Mouse (Mus musculus): ENCODE results near the gene Aebp2.
A peak's percentile ranks its signal among the peaks of the same experiment; 100 is the strongest.

Gene Aebp2

DNA sequence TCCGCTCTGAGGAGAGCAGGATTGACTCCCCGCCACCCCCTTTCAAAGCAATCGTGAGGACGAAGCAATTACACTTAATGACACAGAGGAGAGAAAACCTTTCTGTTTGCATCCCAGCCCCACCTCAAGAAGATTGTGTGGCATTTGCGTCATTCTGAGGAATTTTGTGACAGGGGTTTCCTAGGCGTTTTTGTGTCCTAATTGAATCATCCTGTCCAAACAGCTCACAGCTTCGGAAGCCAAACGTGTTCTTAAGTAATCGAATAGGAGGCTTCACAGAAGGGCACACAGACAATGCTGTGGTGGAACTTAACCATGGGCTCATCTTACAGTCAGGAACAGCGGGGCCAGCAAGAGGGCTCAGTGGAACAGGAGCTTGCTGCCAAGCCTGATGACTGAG is 15.9 kb upstream of the Aebp2 start:
- DNase-seq (ENCODE audit: low read depth, low spot score), result no peak

GRCm38 (mm10) chr6:140608666-140609065 is 13.8 kb upstream of the Aebp2 start:
- no peak for DNase-seq (ENCODE audit: low read depth, low spot score)

DNA sequence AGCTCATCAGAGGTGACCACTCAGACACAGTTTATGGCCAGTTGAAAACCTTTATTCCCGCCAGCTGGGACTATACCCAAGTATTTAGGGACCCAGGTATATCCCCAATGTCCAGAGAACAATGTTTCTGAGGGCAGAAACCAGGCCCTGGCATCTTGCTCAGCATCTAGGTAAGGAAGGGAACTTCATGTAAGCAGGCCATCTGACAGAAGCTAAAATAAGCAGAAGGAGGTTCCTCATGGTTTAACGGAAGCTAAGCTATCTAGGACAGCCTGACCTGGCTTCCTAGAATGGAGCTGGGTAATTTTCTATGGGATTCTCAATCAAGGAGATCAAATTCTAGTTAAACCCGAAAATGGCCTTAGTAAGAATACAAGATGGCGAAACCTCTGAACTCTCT is 12.9 kb upstream of the Aebp2 start:
- no peak for DNase-seq (ENCODE audit: low read depth, low spot score)

- DNase-seq (ENCODE audit: low read depth, low spot score), result no peak
Measured at GRCm38 (mm10) chr6:140610117-140610516, 12.3 kb upstream of the Aebp2 start.

DNA sequence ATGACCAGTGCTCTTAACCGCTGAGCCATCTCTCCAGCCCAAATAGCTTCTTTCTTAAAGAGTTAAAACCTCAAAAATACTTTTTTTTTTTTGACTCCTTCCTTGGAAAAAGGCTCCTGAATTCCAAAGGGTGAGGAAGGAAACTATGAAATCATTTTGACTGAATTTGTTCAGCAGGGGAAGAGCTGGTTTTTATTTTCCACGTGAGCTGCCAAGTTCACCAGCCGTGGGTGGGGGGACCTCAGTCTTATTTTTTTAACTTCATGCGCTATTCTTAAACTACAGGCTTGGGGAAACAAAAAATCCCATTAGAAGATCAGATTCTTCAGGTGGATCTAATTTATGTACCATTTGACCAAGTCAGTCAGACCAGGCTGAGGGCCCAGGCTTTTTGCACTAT is 11.2 kb upstream of the Aebp2 start:
- DNase-seq (ENCODE audit: low read depth, low spot score), result no peak

DNA sequence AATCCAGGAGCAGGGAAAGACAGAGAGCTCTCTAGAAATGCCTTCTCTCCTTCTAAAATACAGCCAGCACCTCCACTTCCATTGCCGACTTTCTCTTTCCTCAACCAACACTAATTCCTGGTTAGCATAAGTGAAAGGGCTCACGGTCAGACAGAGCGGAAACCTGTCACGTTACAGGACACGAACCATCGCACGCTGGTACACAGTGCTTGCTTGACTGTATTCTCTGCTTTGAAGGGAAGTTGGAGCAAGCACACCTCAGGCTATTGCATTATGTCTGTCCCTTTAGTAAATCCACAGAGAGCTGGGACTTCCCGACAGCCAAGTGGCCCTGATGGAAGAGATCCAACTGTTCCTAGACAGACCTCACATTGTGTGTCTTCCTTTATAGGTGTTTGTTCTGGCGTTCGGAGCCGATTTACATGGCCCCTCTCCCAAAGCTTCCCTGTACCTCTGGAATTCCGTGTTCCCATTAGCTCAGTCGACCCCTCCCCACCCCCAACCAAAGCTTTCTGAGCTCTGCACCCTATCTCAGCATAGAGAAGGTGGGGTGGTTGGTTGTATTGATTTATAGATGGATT is 10.5 kb upstream of the Aebp2 start:
- DNase-seq (ENCODE audit: low read depth, low spot score), result no peak

DNA sequence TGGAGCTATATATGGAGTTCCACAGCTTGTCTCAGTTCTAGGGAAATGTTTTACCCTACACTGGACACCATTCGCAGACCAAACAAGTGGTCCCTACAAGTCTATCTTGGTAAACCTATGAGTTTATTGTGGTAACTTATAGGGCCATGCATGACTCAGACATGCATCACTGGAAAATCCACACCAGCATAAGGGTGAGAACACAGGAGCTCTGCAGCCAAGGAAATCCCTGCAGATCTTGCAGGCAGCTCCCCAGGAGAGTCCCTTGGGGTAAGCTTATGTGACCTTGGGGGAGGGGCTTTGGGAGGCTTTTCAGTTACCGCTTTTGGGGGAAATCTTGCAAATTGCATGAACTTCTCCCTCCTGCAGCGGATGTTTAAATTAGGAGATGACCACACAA is 8.6 kb upstream of the Aebp2 start:
- no peak for DNase-seq (ENCODE audit: low read depth, low spot score)

GRCm38 (mm10) chr6:140614711-140615110 is 7.8 kb upstream of the Aebp2 start:
- DNase-seq (ENCODE audit: low read depth, low spot score), result no peak

- no peak for DNase-seq (ENCODE audit: low read depth, low spot score)
Measured at GRCm38 (mm10) chr6:140620531-140621349, 1.7 kb upstream of the Aebp2 start.

DNA sequence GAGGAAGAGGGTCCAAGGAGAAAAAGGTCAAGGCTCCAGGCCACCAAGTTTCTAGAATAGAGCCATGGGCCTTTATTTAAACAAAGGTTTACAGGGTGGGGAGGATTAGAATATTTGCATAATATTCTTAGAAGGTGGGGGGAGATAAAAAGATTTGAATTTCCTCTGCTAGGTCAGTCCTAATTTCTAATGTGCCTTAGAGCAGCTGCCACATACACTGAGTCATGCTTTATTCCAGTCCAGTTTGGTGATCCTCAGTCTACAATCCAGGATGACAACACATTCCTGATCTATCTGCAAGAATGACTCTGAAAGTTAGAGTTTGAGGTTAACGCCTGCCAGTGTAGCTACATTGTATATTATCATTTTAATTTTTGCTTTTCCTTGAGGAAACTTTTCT is 841 bp upstream of the Aebp2 start:
- DNase-seq (ENCODE audit: low read depth, low spot score), result no peak

DNA sequence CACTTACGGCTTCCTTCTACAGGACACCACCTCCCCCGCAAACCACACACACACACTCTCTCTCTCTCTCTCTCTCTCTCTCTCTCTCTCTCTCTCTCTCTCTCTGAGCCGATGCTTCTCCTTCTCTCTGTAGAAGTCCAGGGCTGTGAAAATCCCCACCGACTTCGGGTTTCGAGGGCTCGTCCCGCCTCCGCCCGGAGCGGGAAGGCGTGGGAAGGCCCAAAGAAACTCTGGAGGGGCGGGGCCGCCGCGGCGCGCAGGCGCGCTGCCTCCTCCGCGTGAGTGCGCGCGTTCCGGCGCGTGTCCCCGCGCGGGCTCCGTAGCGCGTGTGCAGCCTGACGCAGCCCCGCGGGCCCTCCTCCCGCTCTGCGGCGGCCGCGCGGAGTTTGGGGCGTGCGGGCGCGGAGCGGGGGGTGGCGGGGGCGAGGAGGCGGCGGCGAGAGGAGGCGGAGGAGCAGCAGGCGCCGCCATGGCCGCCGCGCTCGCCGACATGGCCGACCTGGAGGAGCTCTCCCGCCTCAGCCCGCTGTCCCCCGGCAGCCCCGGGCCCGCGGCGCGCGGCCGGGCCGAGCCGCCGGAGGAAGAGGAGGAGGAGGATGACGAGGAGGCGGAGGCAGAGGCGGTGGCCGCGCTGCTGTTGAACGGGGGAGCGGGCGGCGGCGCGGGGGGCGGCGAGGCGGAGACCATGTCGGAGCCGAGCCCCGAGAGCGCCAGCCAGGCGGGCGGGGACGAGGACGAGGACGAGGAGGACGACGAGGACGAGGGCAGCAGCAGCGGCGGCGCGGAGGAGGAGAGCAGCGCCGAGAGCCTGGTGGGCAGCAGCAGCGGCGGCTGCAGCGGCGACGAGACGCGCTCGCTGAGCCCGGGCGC is 998 bp downstream of the Aebp2 start:
- DNase-seq (ENCODE audit: low read depth, low spot score), result peak; percentile 92

GRCm38 (mm10) chr6:140624096-140625051 is 1.9 kb downstream of the Aebp2 start:
- DNase-seq (ENCODE audit: low read depth, low spot score), result peak; percentile 23

GRCm38 (mm10) chr6:140629176-140629859 is 6.9 kb downstream of the Aebp2 start:
- DNase-seq (ENCODE audit: low read depth, low spot score), result no peak

DNA sequence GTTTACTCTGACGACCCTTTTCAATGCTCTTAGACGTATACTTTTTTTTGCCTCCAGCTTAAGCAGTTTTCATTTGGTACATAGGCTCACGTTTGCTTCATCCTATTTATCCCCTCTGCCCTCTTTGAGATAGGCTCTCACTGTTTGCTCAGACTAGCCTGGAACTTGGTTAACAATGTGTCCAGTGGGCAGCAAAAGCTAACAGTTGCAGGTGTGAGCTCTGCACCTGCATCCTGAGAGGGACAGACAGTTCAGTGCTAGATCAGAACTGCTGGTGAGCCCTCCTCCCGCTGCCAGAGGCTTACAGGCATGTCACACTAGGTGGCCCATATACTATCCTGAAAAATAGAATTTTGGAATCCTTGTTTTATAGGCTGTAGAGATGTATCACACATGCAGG is 7.8 kb downstream of the Aebp2 start:
- no peak for DNase-seq (ENCODE audit: low read depth, low spot score)

- DNase-seq (ENCODE audit: low read depth, low spot score), result no peak
Measured at GRCm38 (mm10) chr6:140633616-140634015, 11.2 kb downstream of the Aebp2 start.

DNA sequence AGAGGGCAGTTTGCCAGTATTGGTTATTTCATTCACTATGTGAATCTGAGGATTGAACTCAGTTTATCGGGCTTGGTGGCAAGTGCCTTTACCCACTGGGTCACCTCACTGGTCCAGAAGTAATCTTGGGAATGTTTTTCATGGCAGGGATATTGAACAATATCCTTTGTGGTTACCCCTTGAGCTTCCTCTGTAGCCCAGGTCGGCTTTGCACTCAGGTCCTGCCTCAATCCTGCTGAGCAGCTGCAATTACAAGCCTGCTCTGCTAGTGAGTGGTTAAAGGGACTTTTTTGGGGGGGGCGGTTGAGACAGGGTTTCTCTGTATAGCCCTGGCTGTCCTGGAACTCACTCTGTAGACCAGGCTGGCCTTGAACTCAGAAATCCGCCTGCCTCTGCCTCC is 13.8 kb downstream of the Aebp2 start:
- DNase-seq (ENCODE audit: low read depth, low spot score), result no peak

DNA sequence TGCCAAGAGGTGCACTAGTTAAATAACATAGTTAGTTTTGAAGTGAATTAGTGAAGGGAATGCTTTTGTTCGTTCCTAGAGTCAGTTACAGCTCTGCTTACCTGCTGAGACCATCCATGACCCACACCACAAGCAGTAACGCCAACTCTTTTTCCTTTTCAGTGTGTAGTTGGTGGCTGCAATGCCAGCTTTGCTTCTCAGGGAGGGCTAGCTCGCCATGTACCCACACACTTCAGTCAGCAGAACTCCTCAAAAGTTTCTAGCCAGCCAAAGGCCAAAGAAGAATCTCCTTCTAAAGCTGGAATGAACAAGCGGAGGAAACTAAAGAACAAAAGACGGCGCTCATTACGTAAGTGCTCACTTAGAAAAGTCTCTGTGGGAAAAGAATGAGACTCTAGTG is 19.5 kb downstream of the Aebp2 start:
- no peak for DNase-seq (ENCODE audit: low read depth, low spot score)

DNA sequence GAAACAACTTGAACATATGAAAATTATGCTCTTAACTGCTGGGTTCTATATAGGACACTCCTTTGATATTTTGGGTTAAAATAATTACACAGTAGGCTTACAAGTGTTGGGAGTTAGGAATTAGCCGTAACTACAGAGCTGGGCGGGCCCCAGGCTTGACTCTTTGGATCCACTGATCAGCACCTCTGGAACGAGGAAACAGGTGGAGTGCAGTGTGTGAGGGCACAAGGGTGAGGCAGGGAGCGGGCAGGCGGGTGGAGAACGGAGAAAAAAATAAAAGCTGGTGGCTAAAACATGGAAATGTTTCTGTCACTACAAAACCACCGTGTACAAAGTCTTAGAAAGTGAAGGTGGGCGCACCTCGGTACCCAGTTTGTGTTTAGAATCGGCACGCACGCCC is 20.2 kb downstream of the Aebp2 start:
- no peak for DNase-seq (ENCODE audit: low read depth, low spot score)

DNA sequence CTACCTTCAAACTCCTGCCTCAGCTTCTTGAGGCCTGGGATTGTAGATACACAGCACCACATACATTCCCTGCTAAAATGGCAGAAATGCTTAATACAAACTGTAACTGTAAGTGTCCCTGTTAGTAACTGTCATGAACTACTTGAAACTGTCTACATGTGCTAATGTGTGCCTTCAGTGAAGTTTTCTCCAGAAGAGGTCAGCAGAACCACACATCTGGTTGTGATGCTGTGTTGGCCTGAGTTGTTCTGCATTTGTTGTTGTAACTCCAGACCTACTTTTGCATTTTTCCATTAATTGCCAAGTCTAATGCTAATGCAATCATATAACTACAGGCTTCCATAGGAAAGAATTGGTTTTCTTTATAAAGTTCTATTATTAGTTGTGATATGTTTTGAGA is 23.5 kb downstream of the Aebp2 start:
- no peak for DNase-seq (ENCODE audit: low read depth, low spot score)

DNA sequence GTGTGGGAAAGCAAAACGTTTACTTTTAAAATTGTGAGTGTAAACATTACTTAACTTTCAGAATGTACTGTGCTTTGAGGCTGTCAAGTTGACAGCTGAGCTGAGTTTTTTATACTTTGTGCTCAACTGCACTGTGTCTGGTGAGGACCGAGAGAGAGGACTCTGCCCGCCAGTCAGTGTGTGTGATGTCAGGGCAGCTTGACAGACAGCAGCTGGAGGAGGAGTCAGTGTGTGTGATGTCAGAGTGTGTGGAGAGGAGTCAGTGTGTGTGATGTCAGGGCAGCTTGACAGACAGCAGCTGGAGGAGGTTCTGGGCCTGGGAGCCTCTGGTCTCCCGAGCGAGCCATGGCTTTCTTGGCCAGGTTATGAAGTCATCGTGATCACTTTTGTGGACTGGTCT is 24.4 kb downstream of the Aebp2 start:
- DNase-seq (ENCODE audit: low read depth, low spot score), result no peak

DNA sequence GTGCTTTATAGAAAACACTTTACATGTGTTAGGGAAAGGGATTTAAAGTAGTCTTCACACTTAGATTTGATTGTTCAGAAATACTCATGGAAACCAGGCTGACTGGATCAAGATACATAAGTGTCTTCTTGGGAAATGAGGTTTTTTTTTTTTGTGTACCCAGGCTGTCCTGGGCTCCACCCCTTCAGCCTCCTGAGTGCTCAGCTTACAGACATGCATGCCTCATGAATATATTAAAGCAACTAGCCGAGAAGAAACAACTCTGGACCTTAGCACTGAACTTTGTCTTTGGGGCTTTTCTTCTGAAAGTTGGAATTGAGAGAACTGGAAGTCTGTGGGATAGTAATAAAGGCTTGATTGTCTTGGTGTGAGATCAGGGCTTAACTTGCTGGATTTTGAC is 27.3 kb downstream of the Aebp2 start:
- no peak for DNase-seq (ENCODE audit: low read depth, low spot score)

Measured in embryo, embryonic 11.5 days (tissue).